Mouse (Mus musculus): ENCODE measurements around the gene Anapc10.
"Not testable (repeated sequence)": the region's sequence is repeated elsewhere in the genome, so short reads cannot be mapped to it uniquely, and the experiment has no call there.

The Anapc10 gene

DNA sequence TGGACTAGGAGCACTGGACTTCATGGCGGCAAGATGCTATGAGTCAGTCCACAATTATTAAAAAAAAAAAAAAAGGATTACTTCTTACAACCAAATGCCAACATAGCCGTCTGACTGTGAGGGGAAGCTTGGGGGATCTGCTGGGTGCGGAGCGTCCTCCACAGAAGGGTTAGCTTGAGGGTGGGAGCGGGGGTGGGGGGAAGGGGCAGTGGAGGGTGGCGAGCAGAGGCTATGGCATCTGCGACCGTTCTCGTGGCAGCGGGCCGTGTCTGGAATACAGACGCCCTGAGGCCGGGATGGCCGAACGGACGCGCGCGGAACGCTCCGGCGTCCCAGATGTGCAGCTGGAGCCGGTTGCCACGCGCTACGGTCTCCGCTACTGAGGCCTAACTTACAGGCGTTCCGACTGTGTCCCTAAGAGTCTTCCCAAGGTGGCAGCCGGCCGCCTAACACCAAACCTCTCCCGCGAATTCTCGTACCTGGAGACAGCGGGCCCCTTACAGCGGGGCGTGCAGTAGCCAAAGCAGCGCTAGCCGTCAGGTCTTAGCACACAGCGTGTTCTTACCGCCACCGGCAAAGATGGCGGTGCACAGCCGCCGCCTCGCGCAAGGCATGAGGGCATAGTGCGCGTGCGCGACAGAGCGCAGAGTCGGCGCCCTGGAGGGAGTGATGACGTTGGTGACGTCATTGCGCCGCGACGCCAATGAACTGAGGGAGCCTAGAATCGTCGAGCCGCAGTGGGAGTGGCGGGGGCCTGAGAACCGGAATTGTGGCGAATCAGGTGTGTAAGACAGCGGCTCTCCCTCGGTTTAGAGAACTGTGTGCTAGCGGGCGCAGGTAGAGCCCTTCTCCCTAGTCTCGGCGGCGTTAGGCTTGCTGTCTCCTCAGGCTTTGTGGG is at the start of gene Anapc10, which contains the start of gene Abce1:
TSS of gene Anapc10 (plus strand) at position 757 of the 898 bp plus-strand sequence.
TSS of gene Abce1 (minus strand) at position 677 of the 898 bp plus-strand sequence.
- DNase-seq (ENCODE audit: low spot score in 2 of 2), result peak; percentile 99 to 100

DNA sequence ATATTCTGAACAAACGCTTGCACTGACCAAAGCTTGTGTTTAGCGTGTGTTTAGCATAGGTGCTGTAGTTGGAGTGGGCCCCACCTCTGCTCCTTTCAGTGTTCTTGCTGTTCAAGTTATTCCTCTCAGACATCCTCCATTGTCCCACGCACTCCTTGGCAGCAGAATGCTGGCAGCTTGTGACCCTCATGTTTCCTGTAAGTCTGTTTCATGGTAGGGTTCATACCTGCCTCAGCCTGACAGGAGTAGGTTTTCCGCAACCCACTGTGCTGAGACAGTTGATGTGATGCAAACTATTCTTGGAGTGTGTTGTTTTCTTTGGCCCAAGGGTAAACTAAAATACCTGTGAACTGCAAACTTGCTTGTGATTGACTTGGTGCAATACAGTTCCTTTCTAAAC is 35.2 kb upstream of the Anapc10 start:
- no peak for DNase-seq (ENCODE audit: low spot score in 2 of 2)

DNA sequence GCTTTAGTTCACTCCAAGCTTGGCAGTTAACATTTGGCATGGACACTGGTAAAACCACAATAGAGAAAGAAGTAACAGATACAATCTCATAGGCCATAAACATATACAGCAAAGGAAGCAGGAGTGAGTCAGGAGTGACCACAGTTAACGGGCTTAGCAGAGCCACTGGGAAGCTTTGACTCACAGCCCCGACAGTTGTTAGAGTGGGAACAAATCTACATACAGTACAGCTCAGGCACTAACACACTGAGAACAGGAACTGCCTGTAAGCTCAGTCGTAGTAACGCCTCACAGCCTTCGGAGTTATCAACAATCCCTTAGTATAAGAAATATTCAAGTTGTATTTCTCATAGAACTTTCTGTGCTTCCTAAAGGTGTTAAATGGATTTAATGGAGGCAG is 32.6 kb upstream of the Anapc10 start:
- DNase-seq (ENCODE audit: low spot score in 2 of 2), result no peak

DNA sequence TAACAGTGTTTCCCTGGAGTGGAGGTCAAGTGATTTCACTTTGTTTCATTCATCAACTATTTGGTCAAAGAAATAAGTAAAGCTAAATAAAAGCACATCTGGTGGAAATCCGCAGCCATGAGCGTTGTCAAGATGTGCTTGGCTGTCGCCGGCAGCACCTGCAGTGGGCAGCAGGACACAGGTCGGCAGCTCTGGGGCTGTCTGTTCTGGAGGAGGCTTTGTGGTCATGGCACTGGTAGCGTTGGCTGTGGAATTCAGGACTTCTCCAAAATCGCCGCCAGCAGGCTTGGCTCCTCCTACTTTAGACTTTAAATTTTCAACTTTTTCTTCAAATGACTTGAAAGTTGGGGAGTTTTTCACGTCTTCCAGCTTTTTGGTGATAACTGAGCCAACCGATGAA is 31.5 kb upstream of the Anapc10 start:
- DNase-seq (ENCODE audit: low spot score in 2 of 2), result not testable (repeated sequence)

DNA sequence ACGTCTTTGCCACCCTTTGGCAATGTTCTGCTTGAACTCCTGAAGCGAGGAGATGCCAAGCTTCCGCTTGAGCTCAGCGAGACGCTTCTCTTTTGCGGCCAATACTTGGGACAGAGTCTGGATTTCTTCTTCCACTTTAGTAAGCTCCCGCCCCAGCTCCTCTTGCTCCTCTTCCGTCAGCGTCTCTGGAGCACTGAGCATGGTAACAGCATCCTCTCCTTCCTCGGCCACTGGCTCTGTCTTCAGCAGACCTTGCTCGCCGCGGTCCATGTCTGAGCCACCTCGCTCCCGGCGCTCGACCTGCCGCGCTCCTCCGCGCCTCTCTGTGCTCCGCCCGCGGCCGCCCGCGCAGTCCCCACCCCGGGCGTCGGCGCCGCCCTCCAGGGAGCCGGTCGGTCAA is 31.1 kb upstream of the Anapc10 start:
- DNase-seq (ENCODE audit: low spot score in 2 of 2), result peak; percentile 29 to 30

DNA sequence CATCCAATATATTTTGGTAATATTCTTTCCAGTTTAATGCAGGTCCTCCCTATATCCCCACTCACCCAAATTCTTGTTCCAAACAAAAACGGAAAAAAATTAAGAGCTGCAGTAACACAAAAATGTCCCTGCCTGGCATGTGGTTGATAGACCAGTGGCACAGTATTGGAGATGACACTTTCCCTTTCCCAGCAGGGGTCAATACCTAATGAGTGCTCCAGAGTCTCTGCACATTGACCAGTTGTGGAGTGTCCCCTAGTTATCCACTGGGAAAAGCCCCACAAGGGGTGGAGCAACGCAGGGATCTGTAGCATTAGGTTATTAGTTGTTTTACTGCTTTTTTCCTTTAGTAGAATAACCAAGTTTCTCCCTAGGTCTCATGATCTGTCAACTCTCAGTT is 30.7 kb upstream of the Anapc10 start:
- no peak for DNase-seq (ENCODE audit: low spot score in 2 of 2)

DNA sequence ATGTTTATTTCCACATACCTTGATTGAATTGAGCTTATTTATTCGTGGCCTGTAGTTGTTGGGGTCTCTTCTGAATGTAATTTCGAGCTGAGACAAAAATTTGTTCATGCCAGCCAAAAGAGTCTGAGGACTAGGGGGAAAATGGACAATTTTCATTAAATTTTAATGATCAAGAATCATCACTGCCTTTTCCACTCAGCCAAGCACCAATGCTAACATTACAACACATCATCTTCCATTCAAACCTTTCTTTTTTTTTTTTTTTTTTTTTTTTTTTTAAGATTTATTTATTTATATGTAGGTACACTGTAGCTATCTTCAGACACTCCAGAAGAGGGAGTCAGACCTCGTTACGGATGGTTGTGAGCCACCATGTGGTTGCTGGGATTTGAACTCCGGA is 25.7 kb upstream of the Anapc10 start:
- DNase-seq (ENCODE audit: low spot score in 2 of 2), result not testable (repeated sequence)

DNA sequence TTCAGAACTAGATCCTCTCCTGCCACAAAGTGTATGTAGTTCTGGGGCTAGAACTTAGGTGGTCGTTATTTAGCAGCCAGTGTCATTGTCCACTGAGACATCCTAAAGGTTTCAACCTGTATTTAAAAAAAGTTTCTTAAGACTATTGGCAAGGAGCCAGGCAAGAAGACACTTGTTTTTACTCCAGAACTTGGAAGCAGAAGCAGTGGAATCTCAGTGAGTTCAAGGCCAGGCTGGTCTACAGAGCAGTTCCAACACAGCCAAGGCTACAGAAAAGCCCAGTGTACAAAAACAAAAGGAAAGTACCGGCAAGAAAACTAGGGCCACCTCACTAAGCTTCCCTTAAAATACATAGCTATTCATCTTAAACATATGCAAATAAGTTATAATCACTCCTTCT is 19.1 kb upstream of the Anapc10 start:
- no peak for DNase-seq (ENCODE audit: low spot score in 2 of 2)

DNA sequence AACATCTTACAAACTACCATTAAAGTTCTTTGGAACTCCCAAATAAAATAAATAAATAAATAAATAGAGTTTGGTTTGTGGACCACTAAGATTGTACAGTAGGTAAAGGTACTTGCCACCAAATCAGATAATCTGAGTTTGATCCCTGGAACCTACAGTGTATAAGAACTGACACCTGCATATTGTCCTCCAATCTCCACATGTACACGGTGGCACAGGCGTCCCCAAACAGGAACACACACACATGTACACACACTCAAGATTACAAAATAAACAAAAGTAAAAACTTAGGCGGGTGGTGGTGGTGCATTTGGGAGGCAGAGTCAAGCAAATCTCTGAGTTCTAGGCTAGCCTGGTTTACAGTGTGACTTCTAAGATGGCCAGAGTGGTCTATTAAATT is 4.9 kb upstream of the Anapc10 start:
- no peak for DNase-seq (ENCODE audit: low spot score in 2 of 2)

DNA sequence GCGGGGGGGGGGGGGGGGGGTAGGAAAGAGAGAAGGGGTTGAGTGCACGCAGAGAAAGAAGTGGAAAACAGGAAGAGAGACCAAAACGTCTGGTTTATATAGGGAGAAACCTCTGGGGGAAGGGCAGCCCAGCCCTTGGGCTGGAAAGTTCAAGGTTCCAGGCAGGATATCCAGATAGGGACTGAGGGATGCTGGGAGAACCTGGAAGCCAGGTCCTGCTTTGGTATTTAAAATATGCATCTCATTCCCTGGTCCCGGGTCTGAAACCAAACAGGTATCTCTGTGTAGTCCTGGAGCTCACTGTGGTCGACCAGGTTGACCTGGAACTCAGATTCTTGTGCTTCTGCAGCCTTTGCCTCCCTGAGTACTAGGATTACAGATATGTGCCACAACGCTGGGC is 1.1 kb downstream of the Anapc10 start:
- DNase-seq (ENCODE audit: low spot score in 2 of 2), result no peak

DNA sequence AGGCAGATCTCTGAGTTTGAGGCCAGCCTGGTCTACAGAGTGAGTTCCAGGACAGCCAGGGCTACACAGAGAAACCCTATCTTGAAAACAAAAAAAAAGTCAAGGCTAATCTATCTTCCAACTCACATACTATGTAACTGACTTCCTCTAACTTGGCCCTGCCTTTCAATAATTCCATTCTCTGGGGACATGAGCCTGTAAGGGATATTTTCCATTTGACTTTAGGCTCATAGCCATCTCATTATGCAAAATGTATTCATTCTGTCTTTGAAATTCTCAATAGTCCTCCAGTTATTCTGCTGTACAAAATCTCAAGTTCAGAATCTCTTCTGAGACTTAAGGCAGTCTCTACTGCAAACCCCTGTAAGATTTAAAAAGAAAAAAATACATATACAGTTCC is 9.9 kb downstream of the Anapc10 start:
- DNase-seq (ENCODE audit: low spot score in 2 of 2), result no peak

DNA sequence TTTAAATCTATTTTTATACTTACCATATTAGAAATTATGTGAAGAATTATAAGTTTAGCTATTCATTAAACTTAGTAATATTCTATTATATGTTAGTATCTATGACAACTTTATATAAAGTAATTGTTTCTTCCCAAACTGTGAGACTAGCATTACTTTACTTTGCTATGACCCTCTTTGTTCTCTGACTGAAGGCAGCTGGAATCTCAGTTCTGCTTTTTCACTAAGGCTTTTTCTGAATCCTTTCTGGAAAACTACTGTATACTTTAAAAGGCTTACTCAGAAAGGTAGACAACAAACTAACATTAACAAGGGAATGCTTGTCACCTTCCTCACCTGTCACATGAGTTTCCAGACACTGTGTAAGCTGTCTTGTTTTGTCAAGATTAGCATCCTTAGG is 11.7 kb downstream of the Anapc10 start:
- no peak for DNase-seq (ENCODE audit: low spot score in 2 of 2)

DNA sequence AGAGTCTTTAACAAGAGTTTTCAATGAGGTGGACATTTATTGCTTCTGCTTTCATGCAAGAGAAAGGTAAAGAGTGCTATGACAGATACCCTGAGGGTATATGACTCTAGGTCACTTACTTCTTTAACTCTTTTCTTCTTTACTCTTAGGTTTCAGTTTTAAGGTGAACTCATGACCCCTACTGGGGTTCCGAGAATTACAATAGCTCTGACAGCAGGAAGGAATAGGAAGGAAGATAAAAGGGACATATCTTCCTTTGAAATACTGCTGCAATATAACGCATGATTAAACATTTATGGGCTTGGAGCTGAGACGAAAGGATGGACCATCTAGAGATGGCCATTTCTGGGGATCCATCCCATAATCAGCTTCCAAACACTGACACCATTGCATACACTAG is 13.0 kb downstream of the Anapc10 start:
- no peak for DNase-seq (ENCODE audit: low spot score in 2 of 2)

DNA sequence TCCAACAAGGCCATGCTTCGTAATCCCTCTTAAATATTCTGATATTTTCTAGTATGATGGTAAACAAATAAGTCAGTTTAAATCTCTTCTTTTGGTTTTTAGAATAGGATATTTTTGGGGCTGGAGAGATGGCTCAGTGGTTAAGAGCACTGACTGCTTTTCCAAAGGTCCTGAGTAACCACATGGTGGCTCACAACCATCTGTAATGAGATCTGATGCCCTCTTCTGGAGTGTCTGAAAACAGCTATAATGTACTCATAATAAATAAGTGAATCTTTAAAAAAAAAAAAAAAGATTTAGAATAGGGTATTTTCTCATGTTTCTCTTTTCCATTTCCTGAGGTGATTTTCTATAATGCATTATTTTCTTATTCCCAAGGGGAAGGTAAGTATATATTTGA is 16.3 kb downstream of the Anapc10 start:
- DNase-seq (ENCODE audit: low spot score in 2 of 2), result no peak

DNA sequence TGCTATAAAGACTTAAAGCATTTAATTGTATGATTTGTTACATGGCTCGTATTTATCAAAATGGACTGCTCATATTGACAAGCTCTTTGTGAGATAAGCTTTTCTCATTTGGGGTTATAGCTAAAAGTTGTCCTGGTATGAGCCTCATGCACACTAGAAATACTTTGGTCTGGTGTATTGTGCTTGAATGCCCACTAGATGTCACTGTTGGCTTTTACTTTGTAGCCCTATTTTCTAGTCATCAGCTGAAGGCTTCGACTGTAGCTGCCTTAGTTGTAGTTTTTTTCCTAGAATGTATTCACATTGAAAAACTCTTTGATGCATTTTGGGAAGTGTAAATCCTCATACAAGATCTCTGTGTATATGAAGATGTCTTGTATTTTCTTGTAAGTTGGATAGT is 22.7 kb downstream of the Anapc10 start:
- DNase-seq (ENCODE audit: low spot score in 2 of 2), result peak; percentile 56 to 58

DNA sequence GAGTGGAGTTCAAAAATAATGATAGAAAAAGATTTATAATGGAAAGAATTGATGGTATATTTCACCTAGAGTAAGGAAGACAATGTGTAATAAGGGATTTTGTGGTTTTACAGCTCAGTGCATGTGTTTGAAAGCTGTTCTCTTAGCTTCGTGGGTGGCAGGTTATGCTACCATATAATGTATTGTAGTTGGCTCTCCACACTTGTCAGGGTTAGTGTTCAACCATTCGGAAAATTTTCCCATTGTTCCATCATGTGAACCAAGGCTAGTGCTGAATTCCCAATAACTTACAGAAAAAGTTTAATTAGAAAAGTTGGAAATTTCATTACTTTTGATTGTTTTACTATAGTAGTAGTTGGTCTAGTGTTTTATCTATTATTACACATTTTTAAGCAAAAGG is 36.6 kb downstream of the Anapc10 start:
- DNase-seq (ENCODE audit: low spot score in 2 of 2), result no peak

DNA sequence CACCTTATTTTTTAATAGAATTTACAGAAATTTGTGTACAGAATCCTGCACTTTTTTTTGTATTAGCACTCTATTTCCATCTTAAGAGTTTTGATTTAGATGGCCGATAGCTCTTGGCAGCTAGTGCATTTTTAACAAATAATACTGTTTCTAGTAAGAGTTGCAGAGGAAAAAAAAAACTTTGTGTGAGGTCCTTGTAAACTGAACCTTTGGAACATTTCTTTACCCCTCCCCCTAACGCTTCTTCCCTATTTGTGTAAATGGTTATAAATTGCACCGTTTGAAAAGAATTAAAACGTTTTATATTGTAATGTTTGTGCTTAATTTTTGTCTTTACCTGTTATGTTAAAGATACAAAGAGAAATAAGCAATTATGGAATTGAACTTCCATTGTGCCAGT is 37.0 kb downstream of the Anapc10 start:
- DNase-seq (ENCODE audit: low spot score in 2 of 2), result no peak

DNA sequence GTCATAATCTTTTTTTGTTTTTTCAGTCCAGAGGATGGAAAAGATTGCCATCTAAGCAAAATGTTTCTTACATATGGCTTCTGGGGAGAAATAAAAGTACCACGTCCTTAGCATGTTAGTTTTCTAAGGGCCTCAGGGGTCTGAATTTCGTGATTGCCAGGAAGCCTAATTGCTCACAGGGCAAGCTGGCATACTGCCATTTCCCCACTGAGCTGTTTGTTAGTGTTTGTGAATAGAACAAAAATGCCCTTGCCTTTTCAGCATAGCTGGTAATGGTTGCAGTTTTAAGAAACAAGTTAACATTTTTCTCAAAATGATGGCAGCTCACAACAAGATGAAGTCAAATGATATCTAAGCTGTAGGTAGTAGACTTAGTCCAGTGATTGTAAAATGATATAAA is 38.7 kb downstream of the Anapc10 start:
- peak; percentile 51 to 67 for DNase-seq (ENCODE audit: low spot score in 2 of 2)

DNA sequence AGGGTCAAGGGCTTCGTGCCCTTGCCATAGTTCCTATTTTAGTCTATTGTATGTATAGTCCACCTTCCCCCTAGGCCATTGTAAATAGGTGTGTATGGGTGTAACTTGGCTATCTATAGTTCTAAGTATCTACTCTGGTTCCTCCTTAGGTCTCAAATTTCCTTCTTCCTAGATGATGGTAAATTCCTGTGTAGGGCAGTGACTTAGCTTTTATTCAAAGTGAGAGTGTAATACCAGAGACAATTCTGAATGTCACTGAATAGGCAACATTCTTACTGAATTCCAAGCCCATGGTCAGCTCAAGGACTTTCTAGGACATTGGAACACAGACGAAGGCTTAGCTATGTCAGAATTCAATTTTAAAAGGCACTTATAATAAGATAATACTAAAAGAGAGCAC is 83.3 kb downstream of the Anapc10 start:
- DNase-seq (ENCODE audit: low spot score in 2 of 2), result not testable (repeated sequence)

DNA sequence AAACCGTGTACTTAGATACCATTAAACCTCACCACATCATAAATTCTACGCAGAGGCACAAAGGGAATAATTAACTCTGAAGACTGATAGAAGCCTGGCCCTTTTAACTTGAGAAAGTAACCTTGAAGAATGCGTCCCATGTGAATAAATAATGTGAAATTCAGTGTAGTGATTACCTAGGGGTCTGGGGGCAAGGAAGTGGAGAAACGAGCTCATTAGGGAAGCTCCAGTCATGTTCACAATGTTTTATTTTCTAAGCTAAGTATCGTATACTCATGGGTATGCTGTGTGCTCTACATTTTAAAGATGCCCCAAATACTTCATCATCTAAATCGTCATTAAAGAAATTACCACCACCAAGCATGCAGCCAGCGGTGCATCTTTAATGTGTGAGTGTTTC is 85.1 kb downstream of the Anapc10 start:
- no peak for DNase-seq (ENCODE audit: low spot score in 2 of 2)

DNA sequence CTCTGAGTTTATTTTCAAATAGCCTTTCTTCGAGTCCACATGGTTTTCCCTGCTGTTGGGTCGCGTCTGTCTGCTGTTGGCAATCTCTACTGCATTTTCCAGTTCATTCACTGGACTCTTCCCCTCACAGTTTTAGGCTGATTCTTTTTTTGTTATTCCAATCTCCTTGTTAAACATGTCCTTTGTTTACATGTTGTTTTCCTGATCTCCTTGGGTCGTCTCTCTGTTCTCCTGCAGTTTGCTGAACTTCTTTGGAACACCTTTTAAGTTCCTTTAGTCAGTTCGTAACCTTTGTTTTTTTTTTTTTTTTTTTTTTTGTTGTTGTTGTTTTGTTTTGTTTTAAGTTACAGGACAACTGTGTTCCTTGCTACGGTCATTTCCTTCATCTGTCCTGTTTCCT is 92.9 kb downstream of the Anapc10 start:
- no peak for DNase-seq (ENCODE audit: low spot score in 2 of 2)

DNA sequence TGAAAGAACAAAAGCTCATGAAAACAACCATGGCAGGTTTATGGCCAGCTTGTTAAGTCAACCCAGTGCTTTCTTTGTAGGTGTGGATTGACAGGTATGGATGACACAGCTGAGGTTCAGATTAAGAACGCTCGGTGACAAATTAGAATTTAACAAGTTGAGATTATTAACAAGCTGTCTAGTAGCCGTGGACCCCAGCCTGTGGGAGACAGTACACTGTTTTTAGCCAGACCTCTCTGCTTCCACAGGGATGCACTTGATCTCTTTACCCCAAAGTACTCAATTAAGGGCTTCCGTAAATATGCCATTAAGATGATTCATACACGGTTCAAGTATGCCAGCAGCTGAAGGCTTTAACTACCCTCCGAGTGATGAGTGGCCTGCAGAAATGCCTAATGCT is 95.4 kb downstream of the Anapc10 start:
- DNase-seq (ENCODE audit: low spot score in 2 of 2), result no peak

DNA sequence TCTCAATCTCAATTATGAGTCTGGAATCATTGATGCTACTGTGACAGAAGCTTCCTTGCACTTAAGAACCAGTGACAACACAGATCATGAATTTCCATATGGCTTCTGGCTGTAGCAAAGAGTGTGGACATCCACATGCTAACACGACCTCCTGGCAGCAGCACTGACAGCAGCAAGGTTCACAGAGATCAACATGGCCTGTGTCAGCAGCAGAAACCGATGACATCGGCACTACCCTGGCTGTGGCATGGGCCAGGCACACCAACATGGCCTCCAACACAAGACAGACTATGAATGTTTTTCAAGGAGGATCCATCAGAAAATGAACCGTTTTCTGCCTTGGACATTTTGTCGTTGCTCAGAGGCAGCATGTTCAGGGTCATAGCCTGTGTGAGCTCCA is 114.9 kb downstream of the Anapc10 start:
- no peak for DNase-seq (ENCODE audit: low spot score in 2 of 2)

Data from right cerebral cortex, postnatal 10 days (tissue).